Mouse (Mus musculus) neural tube, embryonic 15.5 days (tissue): ENCODE data around the gene Zfp804a. TPM values are rescaled to one million over a fixed set of nuclear protein-coding genes. Genes with fewer than 3 reads are reported as not detected.

Experiments used
- ATAC-seq: fragments of 200-750 bp; cut with Nextera tagmentation; 2 replicates; pipeline ENCODE4 v1.8.0; 2017; ENCODE audit warnings: mild to moderate bottlenecking, moderate TSS enrichment, moderate library complexity; ENCODE audit not compliant: low FRiP score
- H3K27ac ChIP-seq: fragments of 300-500 bp; sonication (generic); replicated peaks from 2 replicates; pipeline ENCODE4 v1.5.1; 2015; ENCODE audit warnings: mild to moderate bottlenecking, inconsistent platforms
- H3K27me3 ChIP-seq: fragments of 300-500 bp; sonication (generic); replicated peaks from 2 replicates; pipeline ENCODE4 v1.6.1; 2015; ENCODE audit warnings: inconsistent platforms
- H3K36me3 ChIP-seq: fragments of 300-500 bp; sonication (generic); 2 replicates; pipeline ENCODE4 v1.6.1; 2015; ENCODE audit warnings: inconsistent platforms
- H3K4me1 ChIP-seq: fragments of 300-500 bp; sonication (generic); 2 replicates; pipeline ENCODE4 v1.6.1; 2015; ENCODE audit warnings: inconsistent platforms
- H3K4me2 ChIP-seq: fragments of 300-500 bp; sonication (generic); 2 replicates; pipeline ENCODE4 v1.6.1; 2015; ENCODE audit warnings: inconsistent platforms, mild to moderate bottlenecking, moderate library complexity
- H3K4me3 ChIP-seq: fragments of 300-500 bp; sonication (generic); replicated peaks from 2 replicates; pipeline ENCODE4 v1.5.1; 2015; ENCODE audit warnings: mild to moderate bottlenecking, inconsistent platforms
- H3K9ac ChIP-seq: fragments of 300-500 bp; sonication (generic); replicated peaks from 2 replicates; pipeline ENCODE4 v1.6.1; 2015; ENCODE audit warnings: mild to moderate bottlenecking, inconsistent platforms
- H3K9me3 ChIP-seq: fragments of 300-500 bp; sonication (generic); replicated peaks from 2 replicates; pipeline ENCODE4 v1.6.1; 2016; ENCODE audit warnings: inconsistent platforms
- WGBS: fragments of 180-500 bp; shearing (Covaris S2); methylation state at CpG from one replicate; pipeline ENCODE4 v1.1.7; 2015; ENCODE audit warnings: mixed read lengths; 5-methylcytosine and 5-hydroxymethylcytosine counted together
- polyA plus RNA-seq: library from polyadenylated mRNA; unstranded; fragments of >200 nt; fragmentation: Nextera tagmentation; extraction: Ambion mirVana; gene quantifications from 2 replicates; pipeline ENCODE4 v1.2.1, GENCODE M21; 2015

The Zfp804a gene
- 10.1 and 12.3 TPM in 2 replicates for polyA plus RNA-seq

- H3K36me3 ChIP-seq, result no peaks in the 10 kb centered on the region
- peak within 1 kb of the TSS; percentile 97 for H3K27ac ChIP-seq
- peaks cover 10% of the 10 kb centered on the region; the same call in 1 of the 2 replicates for H3K4me1 ChIP-seq
- no peaks in the 10 kb centered on the region for H3K9me3 ChIP-seq
- H3K27me3 ChIP-seq, result no peaks in the 10 kb centered on the region
- under 1% methylated on average over 70 of the region's 82 CpGs for WGBS
- peak; percentile 94 for ATAC-seq
- peak within 1 kb of the TSS; percentile 74 for H3K4me2 ChIP-seq
- peak within 1 kb of the TSS; percentile 80 for H3K9ac ChIP-seq
- peak within 1 kb of the TSS; percentile 72 for H3K4me3 ChIP-seq
Measured at GRCm38 (mm10) chr2:82053185-82053891, at the start of gene Zfp804a. Gene Zfp804a, plus strand, starts transcription at chr2:82053222.

DNA sequence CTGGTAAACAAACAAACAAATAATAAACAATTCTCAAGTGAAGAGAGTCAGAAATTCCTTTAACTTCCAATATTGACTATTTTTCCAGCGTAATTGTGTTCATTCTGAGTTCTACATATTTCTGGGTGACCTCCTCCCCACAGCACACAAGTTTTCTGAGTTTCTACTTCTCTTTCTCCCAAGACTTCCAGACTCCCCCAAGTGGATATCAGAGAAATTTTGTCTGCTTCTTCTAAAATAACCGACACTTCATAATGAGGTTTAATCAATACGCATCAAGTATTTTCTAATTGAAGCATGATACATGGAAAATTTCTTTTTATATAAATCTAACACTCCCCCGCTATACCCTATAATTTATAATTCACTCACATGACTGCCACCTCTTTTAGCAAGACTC lies 1.4 kb upstream of the Zfp804a start:
- peak overlapping the region; percentile 97; the same call in 1 of the 2 replicates for H3K27ac ChIP-seq
- peak overlapping the region; percentile 74 for H3K4me2 ChIP-seq
- no peaks in the 10 kb centered on the region for H3K27me3 ChIP-seq
- 72% methylated on average over 4 of the region's 4 CpGs for WGBS
- no peak for ATAC-seq
- no peak overlapping the region for H3K9ac ChIP-seq
- no peaks in the 10 kb centered on the region for H3K36me3 ChIP-seq
- peaks cover 10% of the 10 kb centered on the region; the same call in 1 of the 2 replicates for H3K4me1 ChIP-seq
- H3K9me3 ChIP-seq, result no peaks in the 10 kb centered on the region
- peak overlapping the region; percentile 72 for H3K4me3 ChIP-seq

DNA sequence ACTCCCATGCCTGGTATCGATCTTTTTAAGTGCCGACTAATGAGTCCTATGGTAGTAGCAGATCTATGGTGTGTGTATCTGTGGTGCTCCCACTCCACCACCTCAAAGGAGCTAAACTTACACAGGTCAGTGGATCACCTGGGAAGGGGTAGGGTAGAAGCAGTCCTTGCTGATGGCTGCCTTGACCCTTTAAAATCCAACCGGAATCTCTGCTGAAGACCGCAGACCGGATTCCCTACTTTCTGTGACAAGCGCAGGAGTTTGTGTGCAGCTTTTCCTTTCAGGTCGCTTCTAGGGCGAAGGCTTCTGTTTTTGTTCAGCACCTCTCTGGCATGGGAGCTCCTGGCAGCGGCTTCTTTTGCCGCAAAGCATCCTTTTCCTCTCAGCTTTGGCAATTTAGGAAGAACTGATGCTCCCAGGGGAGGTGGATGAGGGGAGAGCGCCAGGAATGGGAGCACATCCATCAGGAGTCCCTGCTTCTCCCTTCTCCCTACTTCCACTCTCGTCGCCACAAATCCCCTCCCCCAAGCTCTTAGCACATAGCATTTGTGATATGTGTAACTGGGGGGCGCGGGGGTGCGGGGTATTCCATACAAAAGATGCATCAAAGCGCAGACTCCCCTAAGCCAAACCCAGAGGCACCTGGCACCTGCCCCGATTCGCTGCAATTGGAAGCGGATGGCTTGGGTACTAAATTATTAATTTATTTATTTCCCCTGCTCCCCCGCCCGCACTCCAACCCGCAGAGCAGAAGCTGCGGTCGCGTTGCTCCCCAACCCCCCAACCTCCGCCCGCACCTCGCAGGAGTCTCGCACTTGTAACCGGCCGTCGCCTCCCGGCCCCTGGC lies 461 bp upstream of the Zfp804a start:
- Histone ChIP-seq H3K4me2 (peak overlapping the region; percentile 74), H3K9me3 (no peaks in the 10 kb centered on the region), H3K27ac (peak overlapping the region; percentile 97), H3K27me3 (no peaks in the 10 kb centered on the region), H3K36me3 (no peaks in the 10 kb centered on the region), H3K4me3 (peak overlapping the region; percentile 72), H3K9ac (peak overlapping the region; percentile 80), H3K4me1 (peaks cover 10% of the 10 kb centered on the region; the same call in 1 of the 2 replicates)
- peak; percentile 77 for ATAC-seq
- 2% methylated on average over 34 of the region's 34 CpGs for WGBS

- H3K4me2 ChIP-seq, result peak overlapping the region; percentile 74
- no peaks in the 10 kb centered on the region for H3K9me3 ChIP-seq
- H3K4me3 ChIP-seq, result peak overlapping the region; percentile 72
- WGBS, result 47% methylated on average over 4 of the region's 4 CpGs
- peak overlapping the region; percentile 97 for H3K27ac ChIP-seq
- peaks cover 10% of the 10 kb centered on the region; the same call in 1 of the 2 replicates for H3K4me1 ChIP-seq
- H3K36me3 ChIP-seq, result no peaks in the 10 kb centered on the region
- ATAC-seq, result no peak
- H3K9ac ChIP-seq, result peak overlapping the region; percentile 80
- H3K27me3 ChIP-seq, result no peaks in the 10 kb centered on the region
Measured at GRCm38 (mm10) chr2:82054446-82054845, 1.4 kb downstream of the Zfp804a start.

GRCm38 (mm10) chr2:82064671-82065070 lies 11.6 kb downstream of the Zfp804a start:
- no peak overlapping the region for H3K4me2 ChIP-seq
- no peaks in the 10 kb centered on the region for H3K27me3 ChIP-seq
- H3K27ac ChIP-seq, result no peak overlapping the region
- H3K9ac ChIP-seq, result no peak overlapping the region
- H3K36me3 ChIP-seq, result no peaks in the 10 kb centered on the region
- H3K9me3 ChIP-seq, result no peaks in the 10 kb centered on the region
- no peak overlapping the region for H3K4me3 ChIP-seq
- no peak for ATAC-seq
- 36% methylated on average over 5 of the region's 5 CpGs for WGBS
- H3K4me1 ChIP-seq, result no peaks in the 10 kb centered on the region

DNA sequence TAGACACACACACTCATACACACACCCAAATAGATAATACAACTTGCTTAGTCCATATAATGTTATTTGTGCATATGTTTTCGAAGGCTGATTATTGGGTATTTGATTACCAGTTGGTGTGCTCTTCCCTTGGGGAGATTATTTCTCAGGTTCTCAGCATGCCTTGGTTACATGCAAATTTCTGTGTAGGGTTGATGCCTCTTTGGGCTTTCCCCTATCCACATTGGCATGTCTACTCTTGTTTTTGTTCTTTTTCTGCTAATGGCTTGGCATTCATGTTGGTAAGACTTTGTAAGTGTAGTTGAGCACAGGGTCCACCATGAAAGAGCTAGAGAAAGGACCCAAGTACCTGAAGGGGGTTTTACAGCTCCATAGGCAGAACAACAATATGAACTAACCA lies 14.9 kb downstream of the Zfp804a start:
- 98% methylated on average over 1 of the region's 1 CpGs for WGBS
- H3K27ac ChIP-seq, result no peak overlapping the region
- no peak overlapping the region for H3K9ac ChIP-seq
- no peak for ATAC-seq
- no peak overlapping the region for H3K4me3 ChIP-seq
- no peaks in the 10 kb centered on the region for H3K9me3 ChIP-seq
- H3K27me3 ChIP-seq, result no peaks in the 10 kb centered on the region
- no peak overlapping the region for H3K4me2 ChIP-seq
- no peaks in the 10 kb centered on the region for H3K36me3 ChIP-seq
- H3K4me1 ChIP-seq, result no peaks in the 10 kb centered on the region

DNA sequence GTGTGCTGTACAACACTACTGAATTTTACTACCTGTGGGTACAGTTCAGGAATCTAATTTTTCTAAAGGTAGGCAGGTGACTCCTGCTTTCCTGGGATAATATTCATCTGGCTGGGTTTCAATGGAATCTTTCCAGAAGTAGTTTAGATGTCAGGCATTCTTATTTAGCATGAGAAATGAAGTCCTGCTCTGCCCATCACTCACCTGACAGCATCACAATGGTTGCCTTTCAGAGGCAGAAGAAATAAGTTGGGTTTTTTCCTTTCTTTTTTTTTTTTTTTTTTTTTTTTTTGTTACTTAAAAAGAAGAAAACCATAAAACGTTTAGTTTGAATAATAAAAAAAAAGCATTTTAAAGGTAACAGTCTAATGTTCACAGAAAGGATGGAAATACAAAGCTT lies 16.1 kb downstream of the Zfp804a start:
- no peak for ATAC-seq

DNA sequence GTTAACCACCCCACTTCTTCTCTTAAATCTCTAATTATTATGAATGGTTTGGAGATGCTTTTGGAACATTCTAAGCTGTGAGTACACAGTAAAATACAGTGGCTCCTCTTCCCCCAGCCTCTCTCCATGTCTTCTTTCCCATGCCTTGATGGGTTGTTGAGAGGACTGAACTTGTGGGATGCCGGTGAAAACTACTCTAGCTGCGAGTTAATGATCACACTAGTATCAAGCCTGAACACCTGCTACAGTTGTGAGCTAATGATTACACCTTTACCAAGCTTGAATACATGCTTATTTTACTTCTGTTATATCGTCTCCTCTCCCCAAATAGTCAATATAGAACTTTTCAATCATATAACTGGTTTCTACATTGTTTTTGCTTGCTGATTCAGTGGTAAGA lies 23.9 kb downstream of the Zfp804a start:
- WGBS, result 87% methylated on average over 3 of the region's 3 CpGs
- no peak overlapping the region for H3K4me3 ChIP-seq
- no peak overlapping the region for H3K4me2 ChIP-seq
- H3K9ac ChIP-seq, result no peak overlapping the region
- no peaks in the 10 kb centered on the region for H3K27me3 ChIP-seq
- no peaks in the 10 kb centered on the region for H3K9me3 ChIP-seq
- H3K36me3 ChIP-seq, result no peaks in the 10 kb centered on the region
- H3K4me1 ChIP-seq, result no peaks in the 10 kb centered on the region
- H3K27ac ChIP-seq, result no peak overlapping the region
- no peak for ATAC-seq

More for the DNA sequence above, 16.1 kb downstream of the Zfp804a start:
- H3K9me3 ChIP-seq, result no peaks in the 10 kb centered on the region
- H3K36me3 ChIP-seq, result no peaks in the 10 kb centered on the region
- no peak overlapping the region for H3K4me3 ChIP-seq
- no peak overlapping the region for H3K9ac ChIP-seq
- no peak overlapping the region for H3K27ac ChIP-seq
- no peaks in the 10 kb centered on the region for H3K4me1 ChIP-seq
- H3K4me2 ChIP-seq, result no peak overlapping the region
- 43% methylated on average over 1 of the region's 1 CpGs for WGBS
- H3K27me3 ChIP-seq, result no peaks in the 10 kb centered on the region

- no peak for ATAC-seq
- H3K27ac ChIP-seq, result no peak overlapping the region
Measured at GRCm38 (mm10) chr2:82078287-82078994, 25.4 kb downstream of the Zfp804a start.

DNA sequence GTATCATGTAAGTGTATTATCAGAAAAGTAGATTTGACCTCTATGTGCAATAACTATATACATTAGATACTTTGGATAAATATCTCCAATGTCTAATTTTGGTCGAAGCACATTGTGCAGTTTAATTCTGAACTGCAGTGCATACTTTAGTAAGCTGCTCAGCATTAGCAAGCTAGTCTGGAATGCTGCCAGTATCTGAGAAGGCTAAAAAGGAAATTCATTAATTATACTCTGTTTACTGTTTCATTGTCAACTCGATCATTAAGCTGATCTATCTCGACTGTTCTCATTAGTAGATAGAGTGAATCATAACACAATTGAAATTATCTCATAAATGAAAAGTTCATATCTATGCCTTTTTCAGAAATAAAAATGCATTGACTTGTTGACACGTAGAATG lies 27.7 kb downstream of the Zfp804a start:
- no peaks in the 10 kb centered on the region for H3K4me1 ChIP-seq
- no peak overlapping the region for H3K9ac ChIP-seq
- no peak overlapping the region for H3K27ac ChIP-seq
- no peak overlapping the region for H3K4me3 ChIP-seq
- H3K36me3 ChIP-seq, result no peaks in the 10 kb centered on the region
- ATAC-seq, result no peak
- no peaks in the 10 kb centered on the region for H3K27me3 ChIP-seq
- no peaks in the 10 kb centered on the region for H3K9me3 ChIP-seq
- 59% methylated on average over 4 of the region's 4 CpGs for WGBS
- H3K4me2 ChIP-seq, result no peak overlapping the region

More at GRCm38 (mm10) chr2:82078287-82078994, 25.4 kb downstream of the Zfp804a start:
- no peak overlapping the region for H3K9ac ChIP-seq
- no peaks in the 10 kb centered on the region for H3K4me1 ChIP-seq
- WGBS, result 71% methylated on average over 6 of the region's 6 CpGs
- H3K36me3 ChIP-seq, result no peaks in the 10 kb centered on the region
- H3K9me3 ChIP-seq, result no peaks in the 10 kb centered on the region
- no peaks in the 10 kb centered on the region for H3K27me3 ChIP-seq
- H3K4me2 ChIP-seq, result no peak overlapping the region
- H3K4me3 ChIP-seq, result no peak overlapping the region

DNA sequence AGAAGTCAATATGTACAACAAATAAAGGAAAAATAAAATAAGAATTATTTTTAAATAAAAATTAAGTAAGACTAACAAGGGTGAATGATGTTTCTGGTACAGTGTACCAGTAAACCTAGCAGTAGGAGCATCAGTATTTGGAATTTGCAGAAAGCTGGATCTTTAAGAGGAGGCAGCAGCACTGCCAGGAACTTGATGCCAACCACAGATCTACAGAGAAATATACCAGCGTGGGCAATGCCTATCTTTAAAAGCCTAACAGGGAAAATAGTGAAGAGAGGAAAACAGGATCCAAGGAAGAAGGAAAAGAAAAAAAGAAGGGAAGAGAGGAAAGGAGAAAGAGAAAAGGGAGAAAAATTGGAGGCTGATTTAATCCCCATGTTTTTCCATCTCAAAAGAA lies 60.1 kb downstream of the Zfp804a start:
- Histone ChIP-seq H3K4me1 (no peaks in the 10 kb centered on the region), H3K9ac (no peak overlapping the region), H3K27ac (no peak overlapping the region), H3K9me3 (no peaks in the 10 kb centered on the region), H3K4me2 (no peak overlapping the region), H3K36me3 (no peaks in the 10 kb centered on the region), H3K4me3 (no peak overlapping the region), H3K27me3 (no peaks in the 10 kb centered on the region)
- ATAC-seq, result no peak
- 76% methylated on average over 1 of the region's 1 CpGs for WGBS
